Mouse (Mus musculus): ENCODE results near the gene Mocs3.

- TF ChIP-seq CTCF (IDR thresholded peaks at IDR 0.05) (no peak), EP300 (IDR thresholded peaks at IDR 0.05) (peak; percentile 46; the same call in 1 of the 2 replicates)
Measured at GRCm38 (mm10) chr2:168230026-168230728, at the start of gene Mocs3, which contains the start of the genes Gm20716 and Dpm1.

Data from lung, postnatal 0 days (tissue).